Mouse (Mus musculus): ENCODE results near the gene Plxna1. TPM values are rescaled to one million over a fixed set of nuclear protein-coding genes. Genes with fewer than 3 reads are reported as not detected.

The Plxna1 gene
- polyA plus RNA-seq (2016; fragmentation: Nextera tagmentation; extraction: Ambion mirVana), result 24.3 and 30.4 TPM in 2 replicates

- peak; percentile 82 for DNase-seq (ENCODE audit: low spot score)
- Histone ChIP-seq H3K27ac (replicated peaks) (peak within 1 kb of the TSS; percentile 97), H3K9me3 (replicated peaks) (peaks cover 2% of the 10 kb centered on the region), H3K4me1 (peaks cover 52% of the 10 kb centered on the region), H3K27me3 (ENCODE audit: low read depth, poor library complexity, severe bottlenecking) (peaks cover 21% of the 10 kb centered on the region), H3K4me3 (peak within 1 kb of the TSS; percentile 99), H3K36me3 (peaks cover 3% of the 10 kb centered on the region)
- WGBS, result 3% methylated on average over 108 of the region's 110 CpGs
These were observed at the start of gene Plxna1 for GRCm38 (mm10) chr6:89362281-89363106. Gene Plxna1 (minus strand): TSS chr6:89362620.

- no peaks in the 10 kb centered on the region; the same call in 1 of the 2 replicates for H3K27me3 ChIP-seq (ENCODE audit: low read depth, poor library complexity, severe bottlenecking)
- H3K4me3 ChIP-seq, result no peak overlapping the region
- no peaks in the 10 kb centered on the region for H3K36me3 ChIP-seq
- no peaks in the 10 kb centered on the region for H3K9me3 ChIP-seq (replicated peaks)
- no peak for DNase-seq (ENCODE audit: low spot score)
- WGBS, result 92% methylated on average over 1 of the region's 1 CpGs
- no peak overlapping the region for H3K27ac ChIP-seq (replicated peaks)
- peaks cover 10% of the 10 kb centered on the region for H3K4me1 ChIP-seq
These were observed 46.6 kb upstream of the Plxna1 start for GRCm38 (mm10) chr6:89409041-89409440.

GRCm38 (mm10) chr6:89408259-89408658, 45.8 kb upstream of the Plxna1 start:
- Histone ChIP-seq H3K27ac (replicated peaks) (no peak overlapping the region), H3K27me3 (ENCODE audit: low read depth, poor library complexity, severe bottlenecking) (no peaks in the 10 kb centered on the region; the same call in 1 of the 2 replicates), H3K4me1 (peaks cover 10% of the 10 kb centered on the region), H3K36me3 (no peaks in the 10 kb centered on the region), H3K9me3 (replicated peaks) (no peaks in the 10 kb centered on the region), H3K4me3 (no peak overlapping the region)
- WGBS, result 81% methylated on average over 5 of the region's 5 CpGs
- DNase-seq (ENCODE audit: low spot score), result no peak

- no peak overlapping the region for H3K4me3 ChIP-seq
- DNase-seq (ENCODE audit: low spot score), result no peak
- H3K27ac ChIP-seq (replicated peaks), result peak overlapping the region; percentile 50; the same call in 1 of the 2 replicates
- H3K36me3 ChIP-seq, result no peaks in the 10 kb centered on the region
- H3K4me1 ChIP-seq, result peaks cover 10% of the 10 kb centered on the region
- H3K27me3 ChIP-seq (ENCODE audit: low read depth, poor library complexity, severe bottlenecking), result no peaks in the 10 kb centered on the region; the same call in 1 of the 2 replicates
- 69% methylated on average over 3 of the region's 3 CpGs for WGBS
- H3K9me3 ChIP-seq (replicated peaks), result no peaks in the 10 kb centered on the region
These were observed 44.9 kb upstream of the Plxna1 start for GRCm38 (mm10) chr6:89407247-89407889.

- 92% methylated on average over 2 of the region's 2 CpGs for WGBS
These were observed 42.5 kb upstream of the Plxna1 start for GRCm38 (mm10) chr6:89404964-89405363.

GRCm38 (mm10) chr6:89403257-89404225, 41.1 kb upstream of the Plxna1 start:
- no peak for DNase-seq (ENCODE audit: low spot score)
- H3K27ac ChIP-seq (replicated peaks), result no peak overlapping the region
- H3K36me3 ChIP-seq, result no peaks in the 10 kb centered on the region
- peaks cover 10% of the 10 kb centered on the region for H3K4me1 ChIP-seq
- no peaks in the 10 kb centered on the region for H3K9me3 ChIP-seq (replicated peaks)
- no peak overlapping the region for H3K4me3 ChIP-seq
- 86% methylated on average over 2 of the region's 2 CpGs for WGBS
- no peaks in the 10 kb centered on the region for H3K27me3 ChIP-seq (ENCODE audit: low read depth, poor library complexity, severe bottlenecking)

More at GRCm38 (mm10) chr6:89404964-89405363, 42.5 kb upstream of the Plxna1 start:
- peaks cover 10% of the 10 kb centered on the region for H3K4me1 ChIP-seq
- no peaks in the 10 kb centered on the region for H3K36me3 ChIP-seq
- no peak overlapping the region for H3K27ac ChIP-seq (replicated peaks)
- no peak for DNase-seq (ENCODE audit: low spot score)
- H3K27me3 ChIP-seq (ENCODE audit: low read depth, poor library complexity, severe bottlenecking), result no peaks in the 10 kb centered on the region; the same call in 1 of the 2 replicates
- H3K4me3 ChIP-seq, result no peak overlapping the region
- no peaks in the 10 kb centered on the region for H3K9me3 ChIP-seq (replicated peaks)

- no peak for DNase-seq (ENCODE audit: low spot score)
These were observed 40.0 kb upstream of the Plxna1 start for GRCm38 (mm10) chr6:89402406-89402805.

GRCm38 (mm10) chr6:89399564-89399963, 37.1 kb upstream of the Plxna1 start:
- no peak for DNase-seq (ENCODE audit: low spot score)
- Histone ChIP-seq H3K36me3 (no peaks in the 10 kb centered on the region), H3K27me3 (ENCODE audit: low read depth, poor library complexity, severe bottlenecking) (no peaks in the 10 kb centered on the region), H3K9me3 (replicated peaks) (no peaks in the 10 kb centered on the region), H3K4me1 (no peaks in the 10 kb centered on the region), H3K27ac (replicated peaks) (no peak overlapping the region), H3K4me3 (no peak overlapping the region)
- 100% methylated on average over 1 of the region's 1 CpGs for WGBS

More at GRCm38 (mm10) chr6:89402406-89402805, 40.0 kb upstream of the Plxna1 start:
- Histone ChIP-seq H3K27me3 (ENCODE audit: low read depth, poor library complexity, severe bottlenecking) (no peaks in the 10 kb centered on the region), H3K36me3 (no peaks in the 10 kb centered on the region), H3K9me3 (replicated peaks) (no peaks in the 10 kb centered on the region), H3K27ac (replicated peaks) (no peak overlapping the region), H3K4me3 (no peak overlapping the region), H3K4me1 (peaks cover 5% of the 10 kb centered on the region)
- 91% methylated on average over 2 of the region's 2 CpGs for WGBS

- 87% methylated on average over 4 of the region's 4 CpGs for WGBS
- H3K27ac ChIP-seq (replicated peaks), result no peak overlapping the region
- no peaks in the 10 kb centered on the region for H3K36me3 ChIP-seq
- no peak overlapping the region for H3K4me3 ChIP-seq
- no peaks in the 10 kb centered on the region for H3K9me3 ChIP-seq (replicated peaks)
- H3K4me1 ChIP-seq, result no peaks in the 10 kb centered on the region
- H3K27me3 ChIP-seq (ENCODE audit: low read depth, poor library complexity, severe bottlenecking), result no peaks in the 10 kb centered on the region
- DNase-seq (ENCODE audit: low spot score), result no peak
These were observed 35.5 kb upstream of the Plxna1 start for GRCm38 (mm10) chr6:89397919-89398318.

- Histone ChIP-seq H3K27me3 (ENCODE audit: low read depth, poor library complexity, severe bottlenecking) (no peaks in the 10 kb centered on the region), H3K4me1 (no peaks in the 10 kb centered on the region), H3K36me3 (no peaks in the 10 kb centered on the region), H3K4me3 (no peak overlapping the region), H3K9me3 (replicated peaks) (no peaks in the 10 kb centered on the region), H3K27ac (replicated peaks) (no peak overlapping the region)
- WGBS, result 87% methylated on average over 2 of the region's 2 CpGs
- no peak for DNase-seq (ENCODE audit: low spot score)
These were observed 31.4 kb upstream of the Plxna1 start for GRCm38 (mm10) chr6:89393820-89394219.

GRCm38 (mm10) chr6:89392213-89392612, 29.8 kb upstream of the Plxna1 start:
- Histone ChIP-seq H3K36me3 (no peaks in the 10 kb centered on the region), H3K4me3 (no peak overlapping the region), H3K27me3 (ENCODE audit: low read depth, poor library complexity, severe bottlenecking) (no peaks in the 10 kb centered on the region), H3K4me1 (no peaks in the 10 kb centered on the region), H3K27ac (replicated peaks) (no peak overlapping the region), H3K9me3 (replicated peaks) (no peaks in the 10 kb centered on the region)
- WGBS, result 91% methylated on average over 2 of the region's 2 CpGs
- no peak for DNase-seq (ENCODE audit: low spot score)

- WGBS, result 88% methylated on average over 7 of the region's 7 CpGs
- no peaks in the 10 kb centered on the region for H3K27me3 ChIP-seq (ENCODE audit: low read depth, poor library complexity, severe bottlenecking)
- no peaks in the 10 kb centered on the region for H3K36me3 ChIP-seq
- no peak overlapping the region for H3K27ac ChIP-seq (replicated peaks)
- H3K9me3 ChIP-seq (replicated peaks), result no peaks in the 10 kb centered on the region
- DNase-seq (ENCODE audit: low spot score), result no peak
- no peaks in the 10 kb centered on the region for H3K4me1 ChIP-seq
- no peak overlapping the region for H3K4me3 ChIP-seq
These were observed 27.4 kb upstream of the Plxna1 start for GRCm38 (mm10) chr6:89389771-89390170.

All from midbrain, embryonic 10.5 days (tissue).